Mouse (Mus musculus): ENCODE data around the gene Adprhl1. TPM values are rescaled to one million over a fixed set of nuclear protein-coding genes. Genes with fewer than 3 reads are reported as not detected.

Gene Adprhl1
- total RNA-seq, 2 experiments from 2014 or later = 1.2 to 1.4 TPM

GRCm38 (mm10) chr8:13174305-13174704 lies 79.7 kb downstream of the Adprhl1 start:
- DNase-seq (ENCODE audit: low spot score in 2 of 2) = no peak

More at GRCm38 (mm10) chr8:13174305-13174704, 79.7 kb downstream of the Adprhl1 start:
- intact Hi-C loops (cut with DNase I) = no loop called here

Small RNA genes within 50 kb of the gene (microRNA-seq; reads per million reads assigned to microRNA genes)
- 16.7 reads per million, percentile 37 among the genes with 10 or more reads in this experiment for gene Mir1968

Other genes starting within 250 kb of the Adprhl1 start
- not detected for gene F7, start 228.1 kb downstream of the Adprhl1 start, total RNA-seq (2021)
- gene F10, start 216.9 kb downstream of the Adprhl1 start, total RNA-seq (2021) = not detected
- gene Proz, start 193.2 kb downstream of the Adprhl1 start, total RNA-seq (2021) = not detected
- 10 to 100 TPM; 27.7 to 28.7 TPM for gene Pcid2, start 148.7 kb downstream of the Adprhl1 start, total RNA-seq (2021)
- gene Cul4a, start 148.5 kb downstream of the Adprhl1 start, total RNA-seq (2021) = 10 to 100 TPM; 52.4 to 54.5 TPM
- gene Lamp1, start 95.0 kb downstream of the Adprhl1 start, total RNA-seq (2021) = 100 to 1,000 TPM; 258 to 303 TPM
- 1 to 10 TPM; 4.8 to 5.5 TPM for gene Grtp1, start 53.5 kb downstream of the Adprhl1 start, total RNA-seq (2021)
- 10 to 100 TPM; 37.0 to 38.4 TPM for gene Dcun1d2, start 34.0 kb upstream of the Adprhl1 start, total RNA-seq (2021)
- 10 to 100 TPM; 49.8 to 50.7 TPM for gene Tmco3, start 34.0 kb upstream of the Adprhl1 start, total RNA-seq (2021)
- 10 to 100 TPM; 55.8 to 69.5 TPM for gene Tfdp1, start 84.6 kb upstream of the Adprhl1 start, total RNA-seq (2021)
- gene Atp4b, start 142.7 kb upstream of the Adprhl1 start, total RNA-seq (2021) = not detected
- not detected for gene Grk1, start 150.9 kb upstream of the Adprhl1 start, total RNA-seq (2021)
- 1 to 10 TPM; 4.7 to 5.4 TPM for gene Tmem255b, start 181.0 kb upstream of the Adprhl1 start, total RNA-seq (2021)
- 100 to 1,000 TPM in 1 of 2 experiments, 10 to 100 TPM in 1; 98.8 to 117 TPM for gene Gas6, start 240.3 kb upstream of the Adprhl1 start, total RNA-seq (2021)